12 mouse cellular contexts compared by ENCODE assay signal in genomic region chr19:53427817-53428216, GRCm38 (mm10). TPM values are rescaled to one million over a fixed set of nuclear protein-coding genes. Genes with fewer than 3 reads are reported as not detected.
DNase-seq lines count a peak whose midpoint lies in the region; ATAC-seq and TF ChIP-seq lines count a peak whose summit lies in the region.
"Had no signal": no experiment of that assay in that cellular context is flagged by ENCODE, and none has a peak within 500 bp of the region (broad histone marks: within the 10 kb centered on the region; RNA-seq: fewer than 3 reads in every experiment).

No protein-coding gene starts in this region.

- no peaks in the 10 kb centered on the region for H3K36me3 ChIP-seq in hindbrain, embryonic 16.5 days (ENCODE audit: control insufficient read depth, insufficient read depth, low read length)
- no peaks in the 10 kb centered on the region for H3K36me3 ChIP-seq in hindbrain, embryonic 10.5 days
- H3K36me3 ChIP-seq in forebrain, postnatal 0 days (ENCODE audit: insufficient read depth), result no peaks in the 10 kb centered on the region
- H3K36me3 ChIP-seq: midbrain, embryonic 15.5 days had no signal

- WGBS in hindbrain, embryonic 16.5 days, result 60% methylated on average over 8 of the region's 8 CpGs
- 77% methylated on average over 8 of the region's 8 CpGs for WGBS in hindbrain, embryonic 10.5 days
- WGBS in forebrain, postnatal 0 days, result 41% methylated on average over 8 of the region's 8 CpGs

- H3K9ac ChIP-seq in hindbrain, embryonic 16.5 days (ENCODE audit: low read depth, low read length), result no peak overlapping the region
- no peak overlapping the region for H3K9ac ChIP-seq in forebrain, postnatal 0 days
- H3K9ac ChIP-seq: midbrain, embryonic 15.5 days had no signal

- no peak; the same call in 1 of the 2 replicates for ATAC-seq in hindbrain, embryonic 16.5 days
- ATAC-seq in forebrain, postnatal 0 days, result peak; percentile 47
- ATAC-seq: midbrain, embryonic 15.5 days had no signal

- no peak overlapping the region for H3K4me3 ChIP-seq in hindbrain, embryonic 16.5 days (ENCODE audit: low read length)
- H3K4me3 ChIP-seq in hindbrain, embryonic 10.5 days, result no peak overlapping the region
- H3K4me3 ChIP-seq in forebrain, postnatal 0 days (ENCODE audit: low read depth, low read length), result no peak overlapping the region
- H3K4me3 ChIP-seq: midbrain, embryonic 15.5 days had no signal

- peaks cover 2% of the 10 kb centered on the region; the same call in 1 of the 2 replicates for H3K27me3 ChIP-seq in hindbrain, embryonic 16.5 days (replicated peaks; ENCODE audit: control insufficient read depth, insufficient read depth, low read length)
- peaks cover 13% of the 10 kb centered on the region; the same call in 1 of the 2 replicates for H3K27me3 ChIP-seq in hindbrain, embryonic 10.5 days (ENCODE audit: insufficient read depth, poor library complexity, severe bottlenecking)
- no peaks in the 10 kb centered on the region for H3K27me3 ChIP-seq in forebrain, postnatal 0 days (ENCODE audit: insufficient read depth, low read length)
- H3K27me3 ChIP-seq: midbrain, embryonic 15.5 days had no signal

- peak overlapping the region; percentile 37; the same call in 1 of the 2 replicates for H3K27ac ChIP-seq in hindbrain, embryonic 16.5 days (ENCODE audit: low read depth, low read length)
- H3K27ac ChIP-seq in hindbrain, embryonic 10.5 days, result no peak overlapping the region
- no peak overlapping the region for H3K27ac ChIP-seq in forebrain, postnatal 0 days (ENCODE audit: low read depth, low read length)
- H3K27ac ChIP-seq: midbrain, embryonic 15.5 days had no signal

- H3K4me1 ChIP-seq in hindbrain, embryonic 16.5 days (ENCODE audit: control insufficient read depth, insufficient read depth, low read depth, low read length), result peaks cover 12% of the 10 kb centered on the region
- H3K4me1 ChIP-seq in hindbrain, embryonic 10.5 days (replicated peaks), result peaks cover 44% of the 10 kb centered on the region
- H3K4me1 ChIP-seq in forebrain, postnatal 0 days (ENCODE audit: insufficient read depth), result peaks cover 6% of the 10 kb centered on the region; the same call in 1 of the 2 replicates

- H3K4me2 ChIP-seq in hindbrain, embryonic 16.5 days (ENCODE audit: low read length), result no peak overlapping the region
- no peak overlapping the region for H3K4me2 ChIP-seq in forebrain, postnatal 0 days (ENCODE audit: low read depth)
- H3K4me2 ChIP-seq: midbrain, embryonic 15.5 days had no signal

- no peak for DNase-seq in hindbrain, embryonic 10.5 days (ENCODE audit: low spot score)
- DNase-seq in brain, embryonic 14.5 days (ENCODE audit: low read depth), result peak; percentile 62
- DNase-seq in forebrain, postnatal 0 days, result peak; percentile 42
- peak; percentile 59 to 64 for DNase-seq in right cerebral cortex, adult 2 months (ENCODE audit: low spot score in 2 of 2)
- DNase-seq in kidney, adult 9 months, result no peak
- DNase-seq in testis, postnatal 14 days (ENCODE audit: low spot score), result no peak

- no peak for TF ChIP-seq CTCF in brain, embryonic 14.5 days (IDR thresholded peaks at IDR 0.05; ENCODE audit: borderline replicate concordance, extremely low read depth, insufficient read depth, insufficient read length)
- no peak for TF ChIP-seq CTCF in forebrain, postnatal 0 days (IDR thresholded peaks at IDR 0.05; ENCODE audit: low read depth)

- no peaks in the 10 kb centered on the region for H3K9me3 ChIP-seq in hindbrain, embryonic 16.5 days (ENCODE audit: control insufficient read depth, low read length)
- no peaks in the 10 kb centered on the region for H3K9me3 ChIP-seq in hindbrain, embryonic 10.5 days
- no peaks in the 10 kb centered on the region for H3K9me3 ChIP-seq in forebrain, postnatal 0 days (ENCODE audit: low read length)
- H3K9me3 ChIP-seq: midbrain, embryonic 15.5 days had no signal

- no peak for TF ChIP-seq POLR2A in brain, embryonic 14.5 days (IDR thresholded peaks at IDR 0.05; ENCODE audit: borderline replicate concordance, extremely low read depth, insufficient read depth, insufficient read length, poor library complexity, severe bottlenecking)

RNA-seq across cellular contexts. Expression of gene Smndc1, which starts 37.4 kb away (rescaled TPM):
- 26.9 and 29.8 TPM in 2 replicates for polyA plus RNA-seq in hindbrain, embryonic 16.5 days (2015; fragmentation: Nextera tagmentation; extraction: Ambion mirVana)
- 36.4 and 43.6 TPM in 2 replicates for polyA plus RNA-seq in hindbrain, embryonic 10.5 days (2016; fragmentation: Nextera tagmentation; extraction: Ambion mirVana)
- polyA plus RNA-seq in brain, embryonic 14.5 days (2012; rRNA removed), result 21.6 and 27.3 TPM in 2 replicates
- 13.9 and 15.5 TPM in 2 replicates for total RNA-seq in forebrain, postnatal 0 days (2014; rRNA removed)
- 33.9 and 39.3 TPM in 2 replicates for polyA plus RNA-seq in forebrain, postnatal 0 days (2015; fragmentation: Nextera tagmentation; extraction: Ambion mirVana)

RNA-seq across cellular contexts. Expression of gene Gm10197, which starts 56.3 kb away (rescaled TPM):
- polyA plus RNA-seq in hindbrain, embryonic 16.5 days (2015; fragmentation: Nextera tagmentation; extraction: Ambion mirVana), result not detected in 2 replicates
- polyA plus RNA-seq in hindbrain, embryonic 10.5 days (2016; fragmentation: Nextera tagmentation; extraction: Ambion mirVana), result not detected in 2 replicates
- polyA plus RNA-seq in brain, embryonic 14.5 days (2012; rRNA removed), result not detected in 2 replicates
- total RNA-seq in forebrain, postnatal 0 days (2014; rRNA removed), result not detected in 2 replicates
- polyA plus RNA-seq in forebrain, postnatal 0 days (2015; fragmentation: Nextera tagmentation; extraction: Ambion mirVana), result not detected in 2 replicates
- total RNA-seq: ES-E14; layer of hippocampus, adult 18-20 months had no signal
- polyA plus RNA-seq: hindbrain, embryonic 11.5 days; liver, embryonic 16.5 days; midbrain, embryonic 15.5 days had no signal

Comparison
In these comparisons a context has a peak if more than half of its experiments do, and no peak if none do; other contexts are left out.
1. DNase-seq: peak in brain, embryonic 14.5 days (single experiment), forebrain, postnatal 0 days (single experiment) and right cerebral cortex, adult 2 months (2 of 2); none in hindbrain, embryonic 10.5 days (single experiment), kidney, adult 9 months (single experiment) and testis, postnatal 14 days (single experiment).